ENCODE assay signal across 13 mouse cellular contexts in the genomic region with DNA sequence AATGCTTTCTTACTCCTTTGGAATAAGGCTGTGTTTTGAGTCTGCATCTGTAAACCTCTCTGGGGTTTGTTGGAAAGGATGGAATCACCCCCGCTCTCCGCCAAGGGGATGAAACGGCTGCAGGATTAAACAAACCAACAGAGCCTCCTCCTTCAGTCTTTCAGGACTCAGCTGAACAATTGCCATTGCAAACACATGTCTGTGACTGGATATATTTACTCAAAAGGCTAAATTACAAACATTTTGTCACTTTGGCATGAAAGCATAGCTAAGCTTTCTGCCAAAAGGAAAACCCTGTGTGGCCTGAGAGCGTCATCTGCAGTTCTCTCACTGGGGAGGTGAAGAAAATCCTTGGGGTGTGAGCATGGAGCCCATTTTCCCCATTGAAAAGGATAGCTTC.
"Had no signal": no experiment of that assay in that cellular context is flagged by ENCODE, and none has a peak within 500 bp of the region (broad histone marks: within the 10 kb centered on the region; RNA-seq: fewer than 3 reads in every experiment).

No protein-coding gene starts in this region.

- H3K27ac ChIP-seq: left cerebral cortex, adult 2 months; limb, embryonic 10.5 days; liver, embryonic 15.5 days; midbrain, embryonic 15.5 days; neural tube, embryonic 12.5 days had no signal

- H3K4me3 ChIP-seq: left cerebral cortex, adult 2 months; limb, embryonic 10.5 days; liver, embryonic 15.5 days; midbrain, embryonic 15.5 days; neural tube, embryonic 12.5 days had no signal

- H3K4me2 ChIP-seq: liver, embryonic 11.5 days; liver, embryonic 15.5 days; midbrain, embryonic 15.5 days; neural tube, embryonic 12.5 days had no signal

- ATAC-seq: intestine, embryonic 16.5 days; midbrain, embryonic 15.5 days had no signal

- H3K27me3 ChIP-seq: liver, embryonic 15.5 days; midbrain, embryonic 15.5 days; neural tube, embryonic 12.5 days had no signal

- H3K36me3 ChIP-seq: limb, embryonic 10.5 days; liver, embryonic 15.5 days; midbrain, embryonic 15.5 days; neural tube, embryonic 12.5 days had no signal

- DNase-seq: kidney, adult 8-10 months; kidney, postnatal 25 days; right cerebral cortex, postnatal 4 days; spleen, adult 18-20 months; thymus, adult 18-20 months; thymus, postnatal 14 days had no signal

- H3K9ac ChIP-seq: liver, embryonic 15.5 days; midbrain, embryonic 15.5 days; neural tube, embryonic 12.5 days had no signal

- H3K4me1 ChIP-seq: liver, embryonic 15.5 days; neural tube, embryonic 12.5 days had no signal

- H3K9me3 ChIP-seq: limb, embryonic 10.5 days; liver, embryonic 15.5 days; midbrain, embryonic 15.5 days; neural tube, embryonic 12.5 days had no signal
